Mouse (Mus musculus): ENCODE measurements around the gene Wdr31. TPM values are rescaled to one million over a fixed set of nuclear protein-coding genes. Genes with fewer than 3 reads are reported as not detected.
A peak's percentile ranks its signal among the peaks of the same experiment; 100 is the strongest.

Wdr31 gene
- total and polyA plus RNA-seq, 3 experiments: 3.0 to 5.0 (median 3.8) TPM

- TF ChIP-seq RCOR1 (conservative IDR thresholded peaks at IDR 0.05; ENCODE audit: low read depth, low read length) (0 out of 2 replicates have a peak, but pooled peaks have one; percentile 62), EP300 (IDR thresholded peaks at IDR 0.05; ENCODE audit: low read length) (peak; percentile 85), NELFE (IDR thresholded peaks at IDR 0.05; ENCODE audit: low read depth, low read length) (0 out of 2 replicates have a peak, but pooled peaks have one; percentile 25), ZC3H11A (IDR thresholded peaks at IDR 0.05; ENCODE audit: low read depth, low read length) (no peak), ZNF384 (IDR thresholded peaks at IDR 0.05; ENCODE audit: low read depth, low read length) (no peak), TBP (conservative IDR thresholded peaks at IDR 0.05; ENCODE audit: low read depth, low read length) (peak; percentile 71), TCF12 (IDR thresholded peaks at IDR 0.05; ENCODE audit: low read depth, low read length) (peak; percentile 61; the same call in 1 of the 2 replicates), CHD1 (IDR thresholded peaks at IDR 0.05; ENCODE audit: low read depth, low read length) (no peak), JUND (conservative IDR thresholded peaks at IDR 0.05; ENCODE audit: low read depth, low read length) (peak; percentile 94), CHD2 (IDR thresholded peaks at IDR 0.05; ENCODE audit: low read length) (peak; percentile 57; the same call in 1 of the 2 replicates), ELF1 (IDR thresholded peaks at IDR 0.05; ENCODE audit: low read depth, low read length) (peak; percentile 17; the same call in 1 of the 2 replicates), GABPA (IDR thresholded peaks at IDR 0.05; ENCODE audit: insufficient replicate concordance, low read depth, low read length) (no peak)
Observed at GRCm38 (mm10) chr4:62433939-62434870, 36.5 kb downstream of the Wdr31 start (continued).

DNA sequence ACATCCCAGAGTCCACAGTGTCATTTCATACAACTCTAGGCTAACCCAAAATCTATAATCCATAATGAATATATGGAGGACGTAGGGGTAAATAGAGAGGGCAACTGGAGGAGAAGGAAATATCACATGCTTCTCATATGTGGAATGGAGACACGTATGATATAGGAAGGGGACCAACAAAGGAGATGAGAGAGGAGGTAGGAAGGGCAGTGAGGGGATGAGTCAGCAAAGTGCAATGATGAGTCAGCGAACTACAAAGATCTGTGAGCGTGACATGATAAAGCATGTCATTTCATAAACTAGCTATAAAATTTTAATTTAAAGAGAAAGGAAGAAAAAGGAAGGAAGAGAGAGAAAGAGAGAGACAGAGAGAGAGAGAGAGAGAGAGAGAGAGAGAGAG is 39.2 kb downstream of the Wdr31 start:
- H3K27me3 ChIP-seq (replicated peaks): no peaks in the 10 kb centered on the region
- H3K79me2 ChIP-seq (replicated peaks; ENCODE audit: control insufficient read depth, extremely low read depth, insufficient read depth, poor library complexity, severe bottlenecking): no peaks in the 10 kb centered on the region
- peaks cover 7 to 23% of the 10 kb centered on the region in 2 experiments for H3K36me3 ChIP-seq (replicated peaks in 1 of 2; ENCODE audit: control insufficient read depth in 1 of 2, insufficient read depth in 1 of 2, low read length in 1 of 2)
- no peak overlapping the region; the same call in 1 of the 2 replicates for H3K9ac ChIP-seq (ENCODE audit: insufficient read depth, low read depth)
- peak; percentile 39 for DNase-seq (ENCODE audit: extremely low read depth)
- peaks cover 8 to 49% of the 10 kb centered on the region in 2 experiments; a peak in 3 of 4 replicates for H3K4me1 ChIP-seq (ENCODE audit: control insufficient read depth in 1 of 2, insufficient read depth in 2 of 2)
- in situ Hi-C loops (cut with MboI; ENCODE audit: low pct_ligation_motif_present, low pct_unique_long_range_greater_than_20kb, low sequenced_read_pairs): no loop called here
- H3K27ac ChIP-seq (ENCODE audit: insufficient read depth, low read depth): no peak overlapping the region
- dilution Hi-C loops (cut with MboI; ENCODE audit: extremely low pct_ligation_motif_present, extremely low pct_unique_long_range_greater_than_20kb, low sequenced_read_pairs): no loop called here
- no peaks in the 10 kb centered on the region for H3K9me3 ChIP-seq (replicated peaks; ENCODE audit: low read length)
- H3K4me3 ChIP-seq (replicated peaks in 1 of 3; ENCODE audit: low read depth in 2 of 3, low read length in 2 of 3, poor library complexity in 1 of 3): no peak overlapping the region
- no peak overlapping the region for H3K4me2 ChIP-seq (ENCODE audit: insufficient read depth, low read depth, poor library complexity, severe bottlenecking)
- TF ChIP-seq JUN (IDR thresholded peaks at IDR 0.05; ENCODE audit: insufficient read depth, low read depth, low read length) (peak; percentile 65), USF2 (conservative IDR thresholded peaks at IDR 0.05; ENCODE audit: low read depth, low read length) (no peak), ETS1 (conservative IDR thresholded peaks at IDR 0.05; ENCODE audit: low read depth, low read length) (no peak), MAZ (IDR thresholded peaks at IDR 0.05; ENCODE audit: low read depth, low read length) (no peak), PAX5 (IDR thresholded peaks at IDR 0.05; ENCODE audit: low read length) (no peak), USF1 (IDR thresholded peaks at IDR 0.05; ENCODE audit: low read depth, low read length) (no peak), HCFC1 (IDR thresholded peaks at IDR 0.05; ENCODE audit: low read depth, low read length) (no peak), ZNF384 (IDR thresholded peaks at IDR 0.05; ENCODE audit: low read depth, low read length) (no peak), RAD21 (IDR thresholded peaks at IDR 0.05; ENCODE audit: low read depth, low read length) (no peak), KAT2A (IDR thresholded peaks at IDR 0.05; ENCODE audit: insufficient replicate concordance, low read length) (no peak), CHD1 (IDR thresholded peaks at IDR 0.05; ENCODE audit: low read depth, low read length) (no peak), MXI1 (IDR thresholded peaks at IDR 0.05; ENCODE audit: low read depth, low read length) (peak; percentile 33; the same call in 1 of the 2 replicates), ELF1 (IDR thresholded peaks at IDR 0.05; ENCODE audit: low read depth, low read length) (no peak), BHLHE40 (IDR thresholded peaks at IDR 0.05; ENCODE audit: low read depth, low read length) (no peak), EP300 (IDR thresholded peaks at IDR 0.05; ENCODE audit: low read length) (peak; percentile 50; the same call in 1 of the 2 replicates), SMC3 (IDR thresholded peaks at IDR 0.05; ENCODE audit: low read depth, low read length) (no peak), RCOR1 (conservative IDR thresholded peaks at IDR 0.05; ENCODE audit: low read depth, low read length) (no peak), MAX (IDR thresholded peaks at IDR 0.05; ENCODE audit: low read length) (no peak), NELFE (IDR thresholded peaks at IDR 0.05; ENCODE audit: low read depth, low read length) (no peak), SIN3A (IDR thresholded peaks at IDR 0.05; ENCODE audit: low read length) (no peak), CTCF (conservative IDR thresholded peaks at IDR 0.05 in 1 of 2, IDR thresholded peaks at IDR 0.05 in 1 of 2; ENCODE audit: low read depth in 2 of 2, low read length in 2 of 2) (no peak), IRF4 (IDR thresholded peaks at IDR 0.05; ENCODE audit: low read depth, low read length) (peak; percentile 57), GABPA (IDR thresholded peaks at IDR 0.05; ENCODE audit: insufficient replicate concordance, low read depth, low read length) (no peak), NRF1 (IDR thresholded peaks at IDR 0.05; ENCODE audit: low read depth, low read length) (no peak), MEF2A (IDR thresholded peaks at IDR 0.05; ENCODE audit: borderline replicate concordance, low read depth, low read length) (no peak), TBP (conservative IDR thresholded peaks at IDR 0.05; ENCODE audit: low read depth, low read length) (no peak), E2F4 (IDR thresholded peaks at IDR 0.05; ENCODE audit: insufficient replicate concordance, low read depth, low read length) (no peak), ZMIZ1 (IDR thresholded peaks at IDR 0.05; ENCODE audit: low read depth, low read length) (no peak), JUND (conservative IDR thresholded peaks at IDR 0.05; ENCODE audit: low read depth, low read length) (peak; percentile 66), POLR2A (IDR thresholded peaks at IDR 0.05; ENCODE audit: low read depth, low read length) (no peak), POLR2AphosphoS2 (IDR thresholded peaks at IDR 0.05; ENCODE audit: low read depth, low read length) (no peak)
